Mouse (Mus musculus) MN1 (cell line): ENCODE measurements around the gene Yipf3.
A peak's percentile ranks its signal among the peaks of the same experiment; 100 is the strongest.

Experiments
- DNase-seq: peaks from one replicate; pipeline ENCODE4 v3.0.0-alpha.2; 2016; ENCODE audit warnings: low spot score

Gene Yipf3

DNA sequence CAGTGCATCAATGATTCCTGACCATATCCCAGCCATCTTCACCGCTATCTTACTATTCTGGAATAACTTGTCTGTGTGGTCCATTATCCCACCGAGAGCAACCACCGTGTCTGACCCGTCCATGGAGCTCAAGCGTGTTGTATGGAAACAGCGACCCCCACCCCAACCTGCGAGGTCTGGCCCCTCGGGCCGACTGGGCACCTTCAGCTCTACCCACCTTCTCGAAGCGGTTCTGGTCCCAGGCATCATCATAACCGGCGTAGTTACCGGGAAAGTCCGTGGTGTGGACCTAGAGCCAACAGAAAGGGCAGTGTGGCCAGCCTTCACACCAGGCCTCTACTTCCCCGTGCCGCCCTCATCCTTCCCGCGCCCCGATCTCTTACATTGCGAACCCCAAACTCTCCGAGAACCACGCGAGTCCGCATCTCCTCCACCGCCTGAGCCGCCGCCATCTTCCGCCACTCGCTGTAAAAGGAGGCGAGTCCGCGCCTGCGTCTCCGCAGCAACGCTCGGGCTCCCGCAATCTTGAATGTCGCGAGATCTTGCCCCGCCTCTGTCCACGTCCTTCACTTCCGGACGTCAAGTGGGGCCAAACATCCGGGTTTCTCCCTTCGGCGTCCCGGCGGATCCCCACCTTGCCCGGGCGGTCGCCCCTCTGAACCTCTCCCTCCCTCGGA, at the start of gene Yipf3, which contains the start of gene Polr1c:
TSS of gene Yipf3 (plus strand) at position 569 of the 677 bp plus-strand sequence.
TSS of gene Polr1c (minus strand) at position 543 of the 677 bp plus-strand sequence.
- peak; percentile 97 for DNase-seq

DNA sequence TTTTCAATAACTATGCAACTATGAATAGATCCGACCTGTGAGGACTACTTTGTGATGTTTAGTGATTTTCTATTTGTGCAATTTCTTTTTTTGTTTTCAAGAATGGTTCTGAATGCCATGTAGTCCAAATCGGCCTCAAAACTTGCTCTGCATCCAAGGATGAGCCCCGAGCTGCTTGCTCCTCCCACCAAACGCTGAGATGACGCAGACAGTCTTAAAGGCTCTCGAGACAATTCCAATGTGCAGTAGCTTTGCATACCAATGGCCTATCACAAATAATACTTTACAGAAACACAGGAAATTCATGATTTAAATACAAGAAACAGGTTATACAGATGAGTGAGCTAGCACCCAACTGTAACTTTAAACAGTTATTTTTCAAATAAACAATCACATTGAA, 46.7 kb upstream of the Yipf3 start:
- peak; percentile 54 for DNase-seq

DNA sequence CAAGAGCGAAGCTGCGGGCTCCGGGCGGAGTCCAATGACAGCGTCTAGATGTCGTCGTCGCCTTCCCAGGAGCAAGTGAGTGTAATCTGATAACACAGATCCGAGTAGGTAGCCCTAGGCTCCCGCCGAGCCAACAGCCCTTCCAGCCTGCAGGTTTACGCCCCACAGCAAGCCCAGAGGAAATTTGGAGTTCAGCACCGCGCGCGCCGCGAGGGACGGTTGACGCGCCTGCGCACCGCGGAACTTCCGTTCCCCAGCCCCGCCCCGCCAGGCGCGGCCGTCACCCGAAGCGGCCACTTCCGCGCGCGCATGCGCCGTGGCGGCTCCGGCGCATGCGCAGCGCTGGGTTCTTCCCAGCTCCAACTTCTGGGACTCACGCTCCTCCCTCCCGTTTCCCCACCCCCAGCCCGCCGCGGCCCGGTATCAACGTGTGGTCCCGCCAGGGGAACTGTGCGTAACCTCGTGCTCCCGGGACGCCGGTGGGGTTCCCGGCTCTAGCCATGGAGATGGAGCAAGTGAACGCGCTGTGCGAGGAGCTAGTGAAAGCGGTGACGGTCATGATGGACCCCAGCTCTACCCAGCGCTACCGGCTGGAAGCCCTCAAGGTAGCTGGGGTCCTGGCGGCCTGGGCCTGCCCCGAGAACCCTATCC, 45.3 kb upstream of the Yipf3 start, which contains the start of the genes Polh and Xpo5:
TSS of gene Polh (minus strand) at position 225 of the 651 bp plus-strand sequence.
TSS of gene Xpo5 (plus strand) at position 362 of the 651 bp plus-strand sequence.
- peak; percentile 99 for DNase-seq

DNA sequence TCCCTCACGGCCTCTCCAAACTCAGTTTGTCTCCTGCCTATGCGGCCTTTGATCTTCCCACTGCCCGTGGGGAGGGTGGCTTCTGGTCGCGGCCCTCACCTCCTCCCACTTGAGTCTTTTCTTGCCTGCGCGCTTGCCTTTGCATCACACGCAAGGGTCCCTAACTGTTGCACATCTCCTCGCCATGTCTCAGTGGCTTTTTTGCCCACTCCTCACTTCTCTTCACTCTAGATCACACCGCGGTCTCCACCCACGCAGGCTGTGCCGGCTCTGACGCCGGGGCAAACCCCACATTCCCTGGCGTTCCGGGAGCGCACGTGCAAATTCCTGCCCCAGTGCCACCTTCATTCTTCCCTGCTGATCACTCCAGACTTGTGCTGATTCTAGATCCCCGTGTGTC, 44.8 kb upstream of the Yipf3 start:
- peak; percentile 52 for DNase-seq

DNA sequence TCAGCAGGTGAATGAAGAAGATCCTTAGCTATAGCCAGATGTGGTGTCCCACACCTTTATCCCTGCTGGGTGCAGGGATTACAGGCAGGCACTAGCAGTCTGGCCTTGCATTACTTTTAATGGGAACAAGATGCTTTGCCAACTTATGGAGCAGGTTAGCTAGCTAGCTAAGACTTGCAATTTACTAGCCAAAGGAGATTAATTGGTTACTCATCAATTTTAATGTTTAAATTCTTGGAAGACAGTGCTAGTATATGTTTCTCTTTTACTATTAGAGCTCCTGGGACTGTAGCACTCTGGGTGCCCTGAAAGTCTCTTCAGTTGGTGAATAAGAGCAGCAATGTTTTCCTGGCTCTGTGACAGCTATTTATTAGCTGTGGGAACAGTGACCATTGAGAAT, 41.2 kb upstream of the Yipf3 start:
- no peak for DNase-seq

DNA sequence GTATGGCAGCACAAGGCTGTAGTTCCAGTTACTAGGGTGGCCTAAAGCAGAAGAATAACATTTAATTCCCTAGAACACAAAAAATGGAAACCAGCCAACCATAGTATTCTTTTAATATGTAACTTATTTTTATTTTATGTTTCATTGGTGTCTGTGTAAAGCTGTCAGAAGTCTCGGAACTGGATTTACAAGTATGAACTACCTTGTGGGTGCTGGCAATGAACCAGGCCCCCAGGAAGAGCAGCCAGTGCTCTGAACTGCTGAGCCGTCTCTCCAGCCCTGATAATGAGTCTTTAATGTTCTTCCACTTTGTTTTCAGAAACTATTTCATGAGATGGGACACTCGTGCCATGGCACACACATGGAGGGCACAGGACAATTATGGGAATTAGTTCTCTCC, 37.3 kb upstream of the Yipf3 start:
- no peak for DNase-seq

DNA sequence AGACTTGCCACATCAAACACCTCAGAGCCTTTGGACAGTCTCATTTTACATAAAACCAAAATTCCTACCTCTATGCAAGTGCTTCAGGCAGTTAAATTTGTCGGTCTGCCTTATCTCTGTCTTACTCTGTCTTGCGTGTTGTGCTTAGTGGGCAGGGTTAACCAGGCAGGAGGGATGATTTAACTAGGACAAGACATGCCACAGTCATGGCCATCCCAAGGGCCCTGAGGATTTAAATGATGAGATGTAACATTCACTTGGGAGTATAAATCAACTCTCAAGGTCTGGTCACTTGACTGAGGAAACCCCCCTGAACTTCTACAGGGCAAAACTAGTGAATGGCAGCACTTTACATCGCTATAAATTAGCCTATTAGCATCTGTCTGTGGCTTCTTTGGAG, 26.3 kb upstream of the Yipf3 start:
- no peak for DNase-seq

DNA sequence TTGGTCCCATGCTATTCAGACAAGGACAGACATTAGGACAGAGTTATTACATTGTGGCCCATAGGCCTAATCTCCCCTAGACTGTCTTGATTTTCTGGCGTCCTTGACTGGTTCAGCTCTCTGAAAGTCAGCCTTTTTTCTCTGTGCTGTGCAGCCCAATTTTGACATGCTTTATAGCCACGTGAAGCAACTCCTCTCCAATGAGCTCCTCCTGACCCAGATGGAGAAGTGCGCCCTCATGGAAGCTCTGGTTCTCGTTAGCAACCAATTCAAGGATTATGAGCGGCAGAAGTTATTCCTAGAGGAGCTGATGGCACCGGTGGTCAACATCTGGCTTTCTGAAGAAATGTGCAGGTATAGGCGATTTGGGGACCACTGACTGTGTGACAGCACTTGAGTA, 20.3 kb upstream of the Yipf3 start:
- DNase-seq: no peak

DNA sequence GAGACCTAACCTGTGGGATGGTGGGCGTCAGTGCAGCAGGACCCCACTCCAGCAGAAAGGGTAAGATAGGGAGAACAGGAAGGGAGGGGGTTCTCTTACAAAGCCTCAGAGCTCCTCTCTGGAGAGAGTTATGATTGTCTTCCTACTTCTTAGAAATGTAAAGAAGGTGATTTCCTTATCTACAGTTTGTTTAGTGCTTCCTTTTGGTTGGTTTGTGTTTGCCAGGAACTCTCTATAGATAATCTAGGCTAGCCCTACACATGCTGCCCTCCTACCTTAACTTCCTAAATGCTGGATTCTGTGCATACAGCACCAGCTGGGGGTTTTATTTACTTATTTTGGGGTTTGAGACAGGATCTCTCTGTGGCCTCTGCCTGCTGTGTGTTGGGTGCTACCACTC, 11.8 kb upstream of the Yipf3 start:
- no peak for DNase-seq

DNA sequence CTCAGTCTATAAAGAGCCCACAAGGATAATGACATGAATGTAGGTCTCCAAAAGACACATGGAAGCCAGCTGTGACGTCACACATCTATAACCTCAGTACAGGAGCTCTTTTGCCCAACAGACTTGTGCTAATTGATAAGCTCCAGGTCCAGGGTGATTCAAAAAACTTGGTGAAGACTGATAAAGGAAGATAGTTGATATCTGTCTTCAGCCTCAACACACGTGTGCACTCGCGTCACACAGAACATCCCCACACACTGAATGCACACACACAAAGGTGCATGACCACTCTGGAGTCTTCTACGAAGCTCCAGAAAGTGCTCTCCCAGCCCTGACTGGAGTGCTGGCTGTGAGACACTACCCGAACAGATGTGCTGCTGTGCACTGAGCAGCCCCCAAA, 10.8 kb upstream of the Yipf3 start:
- DNase-seq: no peak

DNA sequence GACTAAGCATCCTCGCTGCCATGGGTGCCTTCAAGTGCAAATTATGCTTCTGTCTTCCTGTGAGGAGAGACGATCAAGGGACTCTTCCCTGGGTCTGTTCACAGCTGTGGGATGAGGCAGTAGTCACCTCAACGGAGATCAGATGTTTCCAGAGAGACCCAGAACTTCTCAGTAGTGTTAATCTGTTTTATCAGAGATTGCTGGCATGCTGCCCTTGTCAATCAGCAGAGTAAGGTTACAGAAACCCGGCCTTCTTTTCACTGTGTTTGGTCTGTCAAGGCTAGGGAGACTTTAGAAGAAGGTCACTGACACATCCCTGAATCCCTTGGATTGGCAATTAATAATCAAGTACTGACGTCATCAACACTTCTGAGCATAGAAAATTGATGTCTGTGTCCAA, 10.4 kb upstream of the Yipf3 start:
- DNase-seq: no peak

DNA sequence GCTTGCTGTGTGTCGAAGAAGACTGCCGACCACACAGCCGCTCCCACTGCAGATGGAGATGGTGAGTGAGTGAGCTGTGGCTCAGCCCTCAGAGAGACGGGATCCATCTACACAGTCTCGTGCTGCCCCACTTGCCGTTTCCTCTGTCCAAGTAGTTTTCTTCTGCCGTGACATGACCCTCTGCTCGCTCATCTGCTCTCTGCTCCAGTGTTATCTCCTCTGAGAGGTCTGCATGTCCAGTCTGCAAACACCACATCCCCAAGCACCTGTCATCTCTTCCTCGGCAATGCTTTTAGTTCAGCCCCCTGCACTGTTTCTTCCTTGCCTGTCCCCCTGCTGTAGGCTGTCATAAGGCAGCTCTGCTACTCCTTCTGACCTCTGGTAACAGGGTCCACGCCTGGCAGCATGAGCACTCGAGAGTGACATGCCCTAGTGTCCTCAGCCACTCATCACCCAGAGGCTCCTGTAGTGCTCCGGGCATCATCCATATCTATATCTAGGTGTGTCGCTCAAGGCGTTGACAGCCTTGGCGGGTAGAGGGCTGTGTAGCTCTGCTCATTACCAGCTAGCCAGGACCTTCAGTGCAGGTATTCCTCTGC, 8.3 kb upstream of the Yipf3 start:
- no peak for DNase-seq

DNA sequence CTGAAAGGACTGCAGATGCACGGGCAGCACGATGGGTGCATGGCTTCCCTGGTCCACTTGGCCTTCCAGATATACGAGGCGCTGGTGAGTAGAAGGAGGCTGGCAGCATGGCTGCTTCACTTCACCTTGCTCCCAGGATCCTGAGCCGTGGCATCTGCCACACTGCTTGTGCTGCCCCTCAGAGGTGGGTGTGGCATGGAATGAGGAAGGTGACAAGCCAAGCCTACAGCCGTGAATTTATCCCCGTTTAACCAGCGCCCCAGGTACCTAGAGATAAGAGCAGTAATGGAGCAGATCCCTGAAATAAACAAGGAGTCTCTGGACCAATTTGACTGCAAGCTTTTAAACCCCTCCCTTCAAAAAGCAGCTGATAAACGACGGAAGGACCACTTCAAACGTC, 6.4 kb upstream of the Yipf3 start:
- DNase-seq: no peak

DNA sequence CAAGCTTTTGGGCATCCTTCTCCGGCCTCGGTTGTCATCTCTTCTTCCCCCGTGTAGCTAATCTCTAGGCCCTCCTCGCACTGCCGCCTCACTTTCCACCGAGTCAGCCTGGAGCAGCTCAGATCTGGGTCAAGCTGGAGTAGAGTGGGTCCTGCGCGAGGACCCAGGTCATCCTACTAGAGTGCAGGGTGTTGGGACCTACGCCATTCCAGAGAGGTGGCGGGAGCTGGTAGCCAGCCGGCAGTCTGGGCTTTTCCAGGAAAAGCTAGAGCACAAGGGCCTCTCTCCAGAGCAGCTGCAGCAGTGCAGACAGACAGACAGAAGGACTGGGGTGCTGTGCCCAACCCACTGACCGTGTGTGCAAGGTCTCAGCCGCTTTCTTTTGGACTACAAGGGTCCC, 5.6 kb upstream of the Yipf3 start:
- DNase-seq: no peak

DNA sequence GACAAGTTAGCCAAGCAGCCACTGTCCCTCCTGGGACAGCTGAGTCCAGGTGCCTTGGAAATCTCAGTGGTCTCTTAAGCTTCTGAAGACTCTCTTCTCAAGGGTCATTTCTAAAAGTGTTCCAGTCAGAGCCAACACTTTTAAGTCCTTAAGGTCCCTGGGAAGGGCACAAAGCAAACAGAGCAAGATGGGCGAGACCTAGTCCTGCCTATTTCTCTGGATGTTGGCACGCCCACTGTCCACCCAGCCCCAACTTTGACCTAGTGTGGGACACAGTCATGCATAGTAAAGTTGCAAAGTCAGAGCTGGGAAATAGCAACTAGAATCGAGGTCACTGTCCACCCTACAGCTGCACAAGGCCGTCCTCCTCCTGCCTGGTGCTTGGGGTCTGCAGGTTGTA, 4.9 kb upstream of the Yipf3 start:
- no peak for DNase-seq

DNA sequence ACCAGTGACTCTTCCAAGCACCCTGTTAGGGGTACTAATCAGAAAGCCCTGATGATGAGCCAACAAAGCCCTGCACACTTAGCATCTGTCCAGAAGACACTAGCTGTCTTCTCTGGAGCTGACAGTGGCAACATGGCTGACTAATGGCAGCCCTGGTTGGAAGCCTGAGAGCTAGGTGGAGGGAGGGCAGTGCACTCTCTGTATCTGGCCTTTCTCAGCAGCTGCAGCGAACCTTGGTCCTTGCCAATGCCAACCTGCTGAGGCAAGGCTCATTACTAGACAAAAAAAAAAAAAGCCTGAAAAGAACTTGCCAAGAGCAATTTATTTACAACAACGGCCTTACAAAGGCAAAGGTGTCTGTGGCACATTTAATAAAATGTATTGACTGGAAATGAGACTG, 4.3 kb upstream of the Yipf3 start:
- DNase-seq: peak; percentile 72

DNA sequence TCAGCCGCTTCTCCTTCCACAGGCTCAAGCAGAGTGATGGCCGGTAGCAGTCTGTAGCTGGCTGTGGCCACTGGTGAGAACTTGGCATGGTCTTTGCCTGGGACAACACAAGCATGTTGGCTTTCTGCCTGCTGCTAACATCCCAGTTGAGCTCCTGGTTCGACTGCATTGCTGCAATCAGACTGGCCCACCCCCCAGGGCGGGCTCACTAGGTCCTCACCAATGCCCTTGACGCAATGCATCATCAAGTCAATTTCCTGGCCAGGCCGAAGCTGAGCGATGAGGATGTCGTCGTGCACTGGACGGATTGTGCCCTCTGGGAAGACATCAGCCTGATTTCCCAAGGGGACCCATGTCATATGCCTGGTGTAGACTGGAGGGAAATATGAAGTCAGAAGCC, 3.3 kb upstream of the Yipf3 start:
- peak; percentile 92 for DNase-seq

DNA sequence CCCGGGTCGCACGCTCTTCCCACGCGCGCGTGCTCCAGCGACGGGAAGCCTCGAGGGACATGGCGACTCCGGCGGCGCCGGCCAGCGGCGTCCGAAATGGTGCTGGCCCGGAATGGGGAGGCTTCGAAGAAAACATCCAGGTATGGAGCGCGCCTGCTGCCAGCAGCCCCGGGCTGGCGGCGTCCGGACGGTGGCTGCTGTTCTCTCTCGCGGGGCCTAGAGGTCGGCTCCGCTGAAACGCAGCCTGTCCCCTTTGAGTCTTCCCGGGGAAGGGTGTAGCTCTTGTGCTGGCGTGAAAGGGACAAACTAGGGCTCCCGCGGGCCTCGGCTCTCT, 276 bp downstream of the Yipf3 start:
- DNase-seq: no peak

DNA sequence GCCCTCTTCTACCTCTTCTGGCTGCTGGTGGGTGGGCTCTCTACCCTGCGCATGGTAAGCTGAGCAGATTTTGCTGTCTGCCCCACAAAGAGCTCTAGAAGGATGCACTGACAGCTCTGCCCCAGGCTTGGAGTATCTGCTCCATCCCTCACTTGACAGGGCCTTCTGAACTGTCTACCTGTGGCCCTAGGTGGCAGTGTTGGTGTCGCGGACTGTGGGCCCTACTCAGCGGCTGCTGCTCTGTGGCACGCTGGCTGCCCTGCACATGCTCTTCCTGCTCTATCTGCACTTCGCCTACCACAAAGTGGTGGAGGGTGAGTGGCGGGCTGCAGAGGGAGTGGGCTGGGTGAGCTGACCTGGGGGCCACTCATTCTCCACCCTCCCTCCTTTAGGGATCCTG, 3.3 kb downstream of the Yipf3 start:
- no peak for DNase-seq

DNA sequence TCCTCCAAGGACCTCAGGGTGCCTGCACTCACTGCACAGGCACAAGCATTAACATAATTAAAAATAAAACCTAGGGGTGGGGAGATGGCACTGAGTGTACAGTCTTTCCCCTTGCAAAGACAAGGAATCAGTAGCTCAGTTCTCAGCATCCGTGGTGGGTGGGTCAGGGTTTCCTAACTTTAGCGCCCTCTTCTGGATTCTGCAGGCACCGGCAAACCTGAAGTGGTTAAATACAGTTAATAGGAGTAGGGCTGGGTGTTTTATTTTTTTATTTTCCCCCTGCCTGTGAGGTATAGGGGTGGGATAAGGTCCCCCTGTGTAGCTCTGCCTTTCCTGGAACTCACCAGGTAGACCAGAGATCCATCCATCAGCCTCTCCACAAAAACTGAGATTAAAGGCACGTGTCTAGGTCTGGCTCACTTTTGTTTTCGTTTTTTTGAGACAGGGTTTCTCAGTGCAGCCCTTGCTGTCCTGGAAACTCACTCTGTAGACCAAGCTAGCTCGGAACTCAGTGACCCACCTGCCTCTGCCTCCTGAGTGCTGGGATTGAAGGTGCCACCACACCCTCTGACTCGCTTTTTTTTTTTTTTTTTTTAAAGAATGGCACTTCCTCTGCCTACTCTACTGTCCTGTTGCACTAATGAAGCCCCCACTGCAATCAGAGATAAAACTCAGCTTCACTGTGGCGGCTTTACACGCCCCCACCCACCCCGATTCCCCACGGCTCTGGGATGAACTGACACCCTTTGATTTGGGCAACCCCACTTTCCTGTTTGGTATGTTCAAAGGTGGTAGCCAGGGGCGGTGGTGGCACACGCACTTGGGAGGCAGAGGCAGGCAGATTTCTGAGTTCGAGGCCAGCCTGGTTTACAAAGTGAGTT, 4.9 kb downstream of the Yipf3 start:
- DNase-seq: peak; percentile 57

DNA sequence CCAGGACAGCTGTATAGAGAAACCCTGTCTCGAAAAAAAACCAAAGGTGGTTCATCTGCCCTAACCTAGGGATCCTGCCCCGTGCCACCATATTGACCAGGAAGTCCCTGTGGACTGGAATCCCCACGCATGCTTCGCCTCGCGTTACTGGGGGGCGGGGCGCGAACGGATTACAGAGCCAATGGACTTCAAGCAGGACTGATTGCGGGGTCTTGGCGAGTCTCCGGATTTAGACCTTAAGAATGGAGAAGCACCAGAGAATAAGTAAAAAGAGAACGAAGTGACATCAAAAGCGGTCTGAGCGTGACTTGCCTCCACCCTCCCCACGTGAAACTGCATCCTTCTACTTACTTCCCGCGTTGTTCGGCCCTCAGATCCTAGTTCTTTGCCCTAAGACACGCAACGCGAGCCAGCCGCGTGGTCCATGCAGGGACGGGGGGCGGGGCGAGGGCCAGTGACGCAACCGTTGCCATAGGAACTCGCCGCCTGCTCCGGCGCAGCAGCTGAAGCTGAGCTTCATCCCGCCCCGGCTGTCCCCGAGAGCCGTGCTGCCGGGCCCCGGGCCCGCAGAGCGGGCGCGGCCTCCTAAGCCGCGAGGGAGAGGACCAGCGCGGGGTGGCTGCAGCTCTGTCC, 5.7 kb downstream of the Yipf3 start, which contains the start of gene Lrrc73:
TSS of gene Lrrc73 (plus strand) at position 80 of the 633 bp plus-strand sequence.
- peak; percentile 96 for DNase-seq

DNA sequence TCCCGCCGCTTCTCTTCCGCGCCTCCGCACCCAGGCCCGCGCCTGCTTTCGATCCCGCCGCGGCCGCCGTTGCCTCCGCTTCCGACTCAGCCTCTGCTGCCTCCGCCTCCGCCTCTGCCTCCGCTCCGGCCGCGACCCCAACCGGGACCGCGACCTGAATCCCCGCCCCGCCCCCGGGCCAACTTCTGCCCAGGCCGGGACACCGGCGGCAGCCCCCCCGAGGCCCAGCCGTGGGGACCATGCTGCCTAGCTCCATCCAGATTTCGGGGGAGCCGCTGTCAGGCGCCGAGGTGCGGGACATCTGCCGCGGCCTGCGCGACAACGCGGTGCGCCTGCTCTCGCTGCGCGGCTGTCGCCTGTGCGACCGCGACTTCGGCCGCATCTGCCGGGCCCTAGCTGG, 6.2 kb downstream of the Yipf3 start:
- DNase-seq: peak; percentile 53
